Mouse (Mus musculus) kidney, adult 8-10 months (tissue): Measurements from ENCODE around the gene Srgap1.

Experiments used
- DNase-seq, 2 experiments: peaks; one replicate each; pipeline ENCODE4 v3.0.0; 2022

Srgap1 gene

DNA sequence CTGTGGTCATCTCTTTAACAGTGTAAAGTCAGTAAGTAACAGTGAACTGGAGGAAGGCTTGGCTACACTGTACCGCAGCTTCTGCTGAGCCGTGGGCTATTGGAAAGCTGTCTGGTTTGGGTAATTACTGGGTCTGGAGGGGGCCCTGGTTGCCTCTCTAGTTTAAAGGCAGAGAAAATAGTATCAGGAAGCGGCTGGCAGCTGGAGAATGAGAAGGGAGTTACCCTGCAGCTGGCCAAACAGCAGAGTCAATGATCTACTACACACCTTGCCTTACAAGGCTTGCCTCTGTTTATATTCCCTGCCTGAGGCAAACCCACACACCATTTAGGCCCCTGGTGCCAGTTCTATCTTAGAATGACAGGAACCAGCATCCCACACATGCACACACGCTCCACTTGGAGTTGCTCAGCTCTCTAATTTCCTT lies 174.0 kb downstream of the Srgap1 start:
- peak in 1 of 2 experiments; percentile 11 for DNase-seq

DNA sequence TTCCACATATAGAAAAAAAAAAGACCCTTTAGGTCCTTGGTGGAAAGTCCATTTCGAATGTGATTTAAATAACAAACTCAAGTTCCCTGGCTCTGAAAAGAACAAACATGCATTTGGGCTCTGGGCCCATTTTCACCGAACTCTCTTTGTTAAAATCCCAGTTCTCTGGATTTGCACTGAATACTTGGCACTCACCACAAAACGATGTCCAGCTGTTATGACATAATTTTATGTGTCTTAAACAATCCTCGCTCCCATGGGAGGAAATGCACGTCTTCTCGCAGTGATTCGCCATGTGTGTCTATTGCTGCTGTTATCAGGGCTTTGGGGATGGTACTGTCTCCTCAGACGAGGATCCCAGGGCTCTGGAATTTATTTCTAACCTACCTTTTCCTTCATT lies 177.2 kb downstream of the Srgap1 start:
- DNase-seq: no peak

DNA sequence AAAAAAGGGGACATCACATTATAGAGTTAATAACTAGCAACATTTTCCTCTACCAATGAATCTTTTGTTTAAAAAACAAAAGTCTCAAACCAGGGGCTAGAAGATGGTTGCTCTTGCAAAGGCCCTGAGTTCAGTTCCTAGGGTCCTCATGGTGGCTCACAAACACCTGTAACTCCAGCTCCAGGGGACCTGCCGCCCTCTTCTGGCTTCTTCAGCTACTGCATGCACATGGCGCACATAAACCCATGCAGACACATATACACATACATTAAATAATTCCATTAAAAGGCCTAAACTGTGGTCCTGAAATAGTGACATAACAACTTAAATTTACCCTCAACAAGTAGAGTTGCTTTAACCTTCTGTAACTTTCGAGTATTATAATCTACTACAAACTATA lies 178.9 kb downstream of the Srgap1 start:
- no peak for DNase-seq

DNA sequence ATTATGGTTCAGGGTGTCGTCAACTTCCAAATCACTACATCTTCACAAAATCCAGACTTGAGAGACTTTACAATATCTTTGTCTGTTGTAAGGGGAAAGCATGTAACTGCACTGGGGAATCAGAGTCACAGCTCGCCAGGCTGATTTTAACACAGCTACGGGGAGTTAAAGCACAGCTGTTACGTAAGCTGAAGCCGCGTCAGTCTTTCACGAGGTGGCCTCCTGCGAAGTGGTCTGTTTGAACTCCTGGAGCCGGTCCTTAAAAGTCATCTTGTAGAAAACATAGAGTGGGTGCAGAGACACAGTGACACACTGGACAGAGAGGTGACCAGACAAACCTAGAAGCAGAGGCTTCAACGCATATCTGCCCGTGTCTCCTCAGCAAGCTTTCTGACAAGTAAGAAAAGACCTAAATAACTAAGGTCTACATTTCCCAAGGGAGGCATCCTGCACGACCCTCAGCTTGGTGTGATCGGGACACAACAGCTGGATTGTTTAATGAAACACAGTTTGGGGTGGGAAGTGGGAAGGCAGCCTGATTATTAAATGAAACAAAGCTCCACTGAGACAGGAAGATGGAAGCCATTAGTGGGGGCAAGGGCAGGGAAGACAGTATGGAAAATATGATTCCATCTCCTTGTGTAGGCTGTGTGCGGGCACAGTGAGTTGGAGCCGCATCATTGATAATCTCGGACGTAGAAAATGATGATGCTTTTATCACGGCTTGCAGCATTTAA lies 181.4 kb downstream of the Srgap1 start:
- no peak for DNase-seq

DNA sequence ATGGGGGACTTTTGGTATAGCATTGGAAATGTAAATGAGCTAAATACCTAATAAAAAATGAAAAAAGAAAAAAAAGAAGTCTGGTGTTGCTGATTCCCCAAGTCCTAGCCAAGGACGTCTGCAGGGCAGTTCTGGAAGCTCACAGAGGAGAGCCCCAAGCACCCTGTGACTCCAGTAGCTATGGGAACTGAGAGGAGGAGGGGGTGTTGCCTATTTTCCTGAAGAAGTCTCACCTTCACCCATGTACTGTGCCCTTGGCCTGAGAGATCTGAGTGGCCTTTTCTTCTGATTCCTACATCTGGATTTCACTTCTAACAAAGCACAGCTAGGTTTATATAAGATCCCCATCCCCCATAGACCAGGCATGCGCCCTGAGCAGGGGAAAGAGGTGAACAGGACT lies 186.2 kb downstream of the Srgap1 start:
- no peak for DNase-seq

DNA sequence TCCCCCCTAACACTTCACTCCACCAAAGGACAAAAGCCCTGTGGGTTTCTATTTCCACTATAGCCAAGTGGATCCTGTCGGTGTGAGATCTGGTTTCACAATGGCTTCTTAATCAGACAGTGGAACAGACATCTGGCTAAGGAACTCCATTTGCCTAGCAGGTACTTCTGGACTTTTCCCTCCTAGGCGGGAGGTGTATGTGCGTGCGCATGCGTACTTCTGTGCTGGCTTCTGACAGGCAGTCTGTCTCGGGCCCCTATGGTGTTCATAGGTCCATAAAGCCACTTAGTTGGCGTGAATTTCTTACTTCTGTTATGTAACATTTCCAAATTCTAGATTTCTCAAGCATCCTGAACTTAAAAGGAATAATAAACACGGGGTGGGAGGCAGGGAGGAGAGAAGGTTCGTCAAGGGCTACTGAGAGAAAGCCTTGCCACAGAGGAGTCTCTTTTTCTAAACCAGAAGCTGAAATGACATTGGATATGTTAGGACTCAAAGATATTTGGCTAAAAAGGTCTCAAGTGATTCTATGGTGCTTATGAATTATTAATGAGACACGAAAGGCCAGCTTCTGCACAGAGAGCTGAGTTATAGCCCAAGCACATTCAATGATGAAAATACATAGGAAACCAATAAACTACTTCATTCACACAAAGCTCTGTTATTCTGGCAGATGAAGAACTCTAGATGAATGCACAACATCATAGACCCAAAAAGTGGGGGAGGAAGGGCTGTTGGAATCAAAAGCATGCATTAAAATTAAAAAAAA lies 187.1 kb downstream of the Srgap1 start:
- DNase-seq: peak; percentile 21 to 23

DNA sequence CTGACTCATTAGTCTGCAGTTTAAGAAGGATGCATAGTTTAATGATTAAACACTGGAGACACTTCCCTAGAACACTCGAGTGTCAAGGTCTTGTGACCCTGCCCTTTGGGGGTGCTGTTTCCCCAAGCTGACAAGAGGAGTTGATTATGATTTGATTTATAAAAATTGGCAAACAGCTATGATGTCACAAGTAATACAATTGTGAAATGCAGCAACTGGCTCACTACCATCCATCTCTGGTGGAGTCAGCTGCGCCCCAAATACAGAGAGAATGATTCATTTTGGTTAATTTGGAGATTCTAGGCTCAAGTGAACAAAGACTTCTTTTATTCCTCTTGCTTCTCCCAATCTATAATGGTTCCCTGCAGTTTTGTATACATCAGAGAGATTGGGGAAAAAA lies 188.2 kb downstream of the Srgap1 start:
- DNase-seq: no peak

DNA sequence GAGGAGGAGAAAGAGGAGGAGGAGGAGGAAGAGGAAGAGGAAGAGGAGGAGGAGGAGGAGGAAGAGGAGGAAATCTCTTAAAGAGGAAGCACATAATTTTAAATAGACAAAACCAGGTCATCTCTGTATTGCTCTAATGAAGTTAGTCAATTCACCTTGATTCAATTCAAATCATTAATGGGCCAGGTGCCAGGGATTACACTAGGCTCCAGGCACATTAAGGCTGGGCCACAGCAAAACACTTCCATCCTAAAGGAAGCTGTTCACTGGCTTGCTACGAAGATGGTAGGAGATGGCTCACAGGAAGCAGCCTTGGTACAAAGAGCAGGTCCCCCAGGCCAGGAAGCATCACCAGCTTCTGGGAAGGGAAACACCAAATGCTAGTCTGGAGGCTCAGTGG lies 189.0 kb downstream of the Srgap1 start:
- DNase-seq: no peak

DNA sequence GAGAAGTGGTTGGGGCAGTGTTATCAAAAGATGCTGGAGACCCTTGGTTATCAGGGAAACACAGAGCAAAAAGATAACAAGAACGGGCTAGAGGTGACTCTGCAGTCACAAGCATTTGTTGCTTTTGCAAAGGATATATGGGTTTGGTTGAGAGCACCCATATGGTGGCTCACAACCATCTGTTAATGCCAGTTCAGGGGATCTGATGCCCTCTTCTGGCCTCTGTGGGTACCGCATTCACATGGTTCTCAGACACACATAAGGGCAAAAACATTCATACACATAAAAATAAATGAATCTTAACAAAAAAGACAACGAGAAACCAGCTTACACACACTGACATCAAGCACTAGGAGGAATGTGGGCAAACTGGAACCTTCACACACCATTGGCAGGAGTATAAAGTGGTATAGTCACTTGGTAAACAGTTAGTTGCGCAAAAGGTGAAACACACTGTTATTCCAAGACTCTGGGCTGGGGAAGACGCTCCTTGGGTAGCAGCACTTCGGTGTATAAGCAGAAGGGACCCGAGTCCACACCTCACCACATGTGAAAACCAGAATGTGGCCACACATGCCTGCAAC lies 191.2 kb downstream of the Srgap1 start:
- DNase-seq: no peak

DNA sequence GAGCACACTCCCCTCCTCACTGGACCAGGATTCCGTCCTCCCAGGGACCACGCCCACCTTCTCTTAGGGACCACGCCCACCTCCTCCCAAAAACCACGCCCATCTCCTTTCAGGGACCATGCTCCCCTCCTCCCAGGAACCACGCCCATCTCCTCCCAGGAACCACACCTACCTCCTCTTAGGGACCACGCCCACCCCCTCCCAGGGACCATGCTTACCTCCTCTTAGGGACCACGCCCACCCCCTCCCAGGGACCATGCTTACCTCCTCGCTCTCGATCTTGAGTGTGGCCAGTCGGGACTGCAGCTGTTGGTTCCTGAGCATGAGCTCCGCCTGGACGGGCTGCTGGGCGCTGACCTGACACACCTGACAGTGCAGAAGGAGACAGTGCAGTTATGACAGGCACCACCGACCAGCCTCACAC lies 193.7 kb downstream of the Srgap1 start:
- DNase-seq: no peak

DNA sequence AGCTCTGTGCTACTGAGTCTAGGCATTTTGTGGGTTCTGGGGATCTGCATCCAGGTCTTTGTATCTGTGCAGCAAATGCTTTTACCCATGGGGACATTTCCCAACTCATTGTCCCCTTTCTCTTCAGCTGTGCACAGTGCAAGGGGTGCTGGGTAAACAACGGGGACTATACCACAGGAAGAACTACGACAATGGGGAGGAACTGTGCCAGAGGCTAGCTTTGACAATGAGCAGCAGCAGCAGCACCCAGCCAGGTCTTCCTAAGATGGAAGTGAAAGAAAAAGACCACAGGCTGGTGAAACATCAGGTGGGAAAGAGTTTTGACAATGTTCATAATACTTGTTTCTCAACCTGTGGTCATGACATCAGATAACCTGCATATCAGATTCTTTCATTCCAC lies 197.6 kb downstream of the Srgap1 start:
- DNase-seq: no peak

DNA sequence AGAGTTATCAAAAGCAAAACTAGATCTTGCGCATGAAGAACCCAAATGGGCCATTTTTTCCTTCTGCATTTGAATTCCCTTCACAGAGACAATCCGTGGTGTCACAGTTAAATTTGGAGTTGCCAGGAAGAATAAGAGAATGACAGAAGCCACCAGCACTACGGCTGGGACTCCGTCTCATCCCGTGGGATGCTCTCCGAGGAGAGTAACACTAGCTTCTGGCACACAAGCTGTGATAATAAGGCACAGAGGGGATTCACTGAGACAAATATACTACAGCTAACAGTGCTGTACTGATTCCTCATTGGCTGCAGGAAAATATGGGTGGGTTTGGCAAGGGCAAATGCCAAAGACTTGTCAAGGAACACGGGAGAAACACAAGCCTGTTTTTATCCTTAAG lies 201.4 kb downstream of the Srgap1 start:
- no peak for DNase-seq

DNA sequence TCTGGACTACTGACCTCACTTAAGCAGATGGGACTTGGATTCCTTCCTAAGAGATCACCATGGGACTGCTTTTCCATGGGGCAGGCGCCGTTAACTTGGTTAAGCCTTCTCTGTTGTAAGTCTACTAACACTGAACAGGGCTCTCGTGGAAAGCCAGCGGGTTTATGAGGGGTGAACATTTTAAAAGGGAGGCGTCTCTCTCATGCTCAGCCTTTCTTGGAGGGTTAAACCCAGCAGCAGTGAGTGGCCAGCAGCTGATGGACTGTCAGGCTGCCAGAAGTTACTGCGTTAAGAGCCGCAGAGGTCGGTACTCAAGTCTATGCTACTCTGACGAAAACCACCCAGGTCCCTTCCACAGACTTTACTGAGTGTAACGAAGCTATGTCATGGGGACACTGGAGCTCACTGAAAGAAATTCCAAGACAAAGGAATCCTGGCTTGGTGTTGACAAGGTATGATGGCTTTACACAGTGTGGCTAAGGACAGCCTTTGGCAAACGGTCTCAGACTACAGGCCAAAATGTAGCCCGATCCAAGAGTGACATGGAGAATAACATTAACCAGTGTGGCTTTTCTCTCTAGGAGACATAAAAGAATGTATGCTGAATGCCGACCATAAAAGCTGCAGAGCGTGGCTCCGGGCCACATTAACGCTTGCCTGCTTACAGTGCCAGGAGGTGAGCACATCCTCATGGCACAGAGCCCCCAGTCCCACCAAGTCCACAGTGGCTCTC lies 209.8 kb downstream of the Srgap1 start:
- DNase-seq: peak in 1 of 2 experiments; percentile 7

DNA sequence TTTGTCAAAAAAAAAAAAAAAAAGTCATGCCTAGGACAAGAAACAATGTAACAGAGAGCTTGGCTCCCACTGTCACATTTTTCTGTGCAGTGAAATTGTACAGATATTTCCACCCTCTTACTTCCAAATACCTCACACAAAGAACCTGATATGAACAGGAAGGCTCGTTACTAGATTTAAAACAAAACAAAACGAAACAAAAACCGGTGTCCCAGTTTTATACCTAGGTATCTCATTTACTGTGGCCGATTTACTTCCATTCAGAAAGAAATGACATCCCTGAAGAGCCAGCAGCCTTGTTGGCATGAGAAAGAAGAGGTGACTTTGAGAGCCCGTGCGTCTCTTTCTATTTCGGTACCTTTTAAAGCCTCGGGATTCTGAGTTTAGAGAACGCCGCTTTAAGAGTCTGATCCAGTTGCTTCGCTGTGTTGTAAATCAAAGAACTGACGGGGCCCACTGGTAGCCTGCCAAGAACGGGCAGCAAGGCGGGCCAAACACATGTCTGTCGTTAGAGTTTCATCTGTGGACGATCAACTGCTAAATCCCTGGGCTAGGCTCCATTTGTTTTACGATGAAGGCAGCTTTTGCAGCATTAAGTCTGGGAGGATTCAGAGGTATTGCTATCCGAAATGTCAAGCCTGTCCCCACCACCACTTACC lies 210.5 kb downstream of the Srgap1 start:
- DNase-seq: peak; percentile 56 to 67

DNA sequence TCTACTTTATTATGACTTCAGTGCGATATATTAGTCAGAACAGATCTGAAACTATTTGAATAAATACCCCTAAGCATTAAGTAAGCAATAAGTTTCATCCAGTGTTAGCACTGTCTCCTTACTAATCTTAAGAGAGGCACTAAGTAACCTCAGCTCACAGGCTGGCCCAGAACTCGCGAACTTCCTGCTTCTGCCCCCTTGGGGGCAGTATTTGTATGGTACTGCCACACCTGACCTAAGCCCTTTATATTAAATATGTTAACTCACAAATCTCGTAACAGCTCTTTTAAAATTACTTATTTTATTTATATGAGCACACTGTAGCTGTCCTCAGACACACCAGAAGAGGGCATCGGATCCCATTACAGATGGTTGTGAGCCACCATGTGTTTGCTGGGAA lies 213.7 kb downstream of the Srgap1 start:
- no peak for DNase-seq

DNA sequence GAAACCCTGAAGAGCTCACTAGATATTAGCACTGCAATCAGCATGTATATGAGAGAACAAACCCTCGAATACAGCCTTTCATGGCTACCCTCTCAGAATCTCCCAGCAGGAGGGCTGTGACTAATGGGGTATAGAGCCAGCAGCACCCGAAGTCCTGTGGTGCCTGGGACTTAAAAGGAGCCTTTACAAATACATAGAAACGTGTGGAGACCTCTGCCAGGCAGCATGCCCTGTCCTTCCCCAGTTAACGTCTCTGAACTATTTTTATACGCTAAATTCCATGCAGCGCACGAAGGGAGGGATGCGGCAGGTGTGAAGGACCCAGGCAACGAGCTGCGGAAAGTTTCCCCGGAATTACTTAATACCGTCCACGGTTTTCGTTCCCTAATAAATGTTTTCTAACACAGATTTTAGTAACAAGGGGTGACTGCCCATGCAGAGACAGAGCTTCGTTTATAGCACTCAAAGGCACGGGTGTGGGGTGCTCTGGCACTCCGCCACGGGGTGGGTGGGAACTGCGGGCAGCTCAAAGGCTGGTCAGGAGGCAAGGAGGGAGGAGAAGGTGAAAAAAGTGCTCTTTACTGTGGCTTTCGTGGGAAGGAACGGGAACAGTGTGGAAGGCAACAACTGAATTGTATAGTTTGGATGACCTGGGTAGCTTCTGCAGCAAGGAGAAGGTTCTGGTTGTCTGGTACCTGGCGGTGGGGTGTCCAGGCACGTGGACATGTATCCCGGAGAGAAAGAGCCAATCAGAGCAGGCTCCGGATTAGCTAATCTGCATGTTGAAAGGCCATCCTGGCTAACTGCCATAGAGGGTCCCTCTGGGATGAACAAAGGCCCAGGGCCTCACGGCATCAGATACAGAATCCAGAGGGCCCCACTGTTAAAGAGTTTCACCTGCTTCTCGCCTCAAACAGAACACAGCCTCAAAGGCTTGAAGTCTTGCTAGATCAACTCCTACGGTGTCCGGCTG lies 216.5 kb downstream of the Srgap1 start:
- DNase-seq: no peak

DNA sequence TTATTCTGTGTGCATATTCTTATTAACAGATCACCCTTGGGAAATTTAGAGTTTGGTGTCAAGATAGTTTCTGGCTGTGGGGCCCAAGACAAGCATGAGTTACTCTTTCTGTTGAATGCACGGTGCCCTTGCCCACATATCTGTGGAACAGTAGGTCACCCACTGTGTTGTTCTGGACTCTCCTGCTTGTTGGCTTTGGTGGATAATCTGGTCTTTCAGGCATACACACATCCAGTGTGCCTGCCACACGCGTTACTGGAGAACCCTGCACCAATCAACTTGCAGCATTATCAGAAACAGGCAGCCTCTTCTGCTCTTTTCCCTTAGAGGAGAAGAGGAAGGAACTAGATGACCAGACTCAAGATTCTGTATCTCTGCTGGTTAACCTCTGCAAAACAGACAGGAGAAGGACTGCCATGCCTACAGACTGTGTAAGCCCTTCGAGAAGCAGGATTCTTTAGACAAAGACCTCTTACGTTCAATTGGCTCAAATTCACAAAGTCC lies 217.3 kb downstream of the Srgap1 start:
- DNase-seq: no peak

DNA sequence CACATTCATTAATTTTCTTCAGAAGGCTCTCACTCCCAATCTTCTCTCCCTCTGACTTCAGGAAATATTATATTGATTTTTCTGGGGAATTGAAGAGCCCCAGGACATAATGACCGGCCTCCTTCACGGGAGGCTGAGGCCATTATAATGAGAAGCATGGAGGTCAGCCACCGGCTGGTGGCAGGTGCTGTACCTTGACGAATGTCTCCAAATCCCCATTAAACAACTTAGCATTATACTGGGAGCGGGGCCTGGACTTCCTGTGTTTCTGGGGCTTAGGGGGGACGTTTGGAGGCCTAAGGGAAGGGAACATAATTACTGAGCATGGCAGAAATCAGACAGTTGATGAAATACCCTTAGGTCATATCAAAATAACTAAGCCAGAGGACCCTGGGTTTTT lies 218.1 kb downstream of the Srgap1 start:
- DNase-seq: no peak

DNA sequence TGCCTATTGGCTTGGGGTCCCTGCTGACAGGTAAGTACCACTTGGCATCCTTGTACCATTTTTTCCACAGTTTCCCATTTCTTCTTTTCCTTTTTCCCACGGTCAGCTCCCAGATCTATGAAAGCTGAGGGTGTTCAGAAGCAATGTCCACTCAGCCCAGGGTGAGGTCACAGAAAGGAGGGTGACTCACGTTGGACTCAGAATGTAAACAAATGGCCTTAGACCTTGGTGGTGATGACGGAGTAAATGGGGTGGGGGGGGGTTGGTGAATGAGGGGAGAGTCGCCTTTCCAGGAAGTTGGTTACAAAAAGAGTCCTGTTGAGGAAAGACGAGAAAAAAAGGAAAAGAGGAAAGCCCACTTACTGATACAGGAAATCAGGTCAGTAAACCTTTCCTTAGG lies 224.4 kb downstream of the Srgap1 start:
- DNase-seq: no peak

DNA sequence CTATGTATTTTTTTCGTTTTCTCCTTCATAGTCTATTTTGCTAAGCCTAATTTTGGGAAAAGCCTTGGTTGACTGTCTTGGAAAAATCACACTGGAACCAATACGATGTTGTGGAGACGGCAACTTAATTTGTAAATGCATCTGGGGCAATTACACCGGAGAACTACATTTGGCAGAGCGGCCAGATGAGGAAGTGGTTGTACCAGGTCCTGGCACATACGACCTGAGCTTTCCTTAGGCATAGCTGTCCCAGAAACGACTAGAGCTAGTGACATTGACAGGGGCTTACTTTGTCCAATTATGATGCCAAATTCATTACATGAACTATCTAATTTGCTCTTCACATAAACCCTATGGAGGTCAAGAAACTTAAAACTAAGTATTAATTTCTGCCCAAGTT lies 226.3 kb downstream of the Srgap1 start:
- DNase-seq: no peak

DNA sequence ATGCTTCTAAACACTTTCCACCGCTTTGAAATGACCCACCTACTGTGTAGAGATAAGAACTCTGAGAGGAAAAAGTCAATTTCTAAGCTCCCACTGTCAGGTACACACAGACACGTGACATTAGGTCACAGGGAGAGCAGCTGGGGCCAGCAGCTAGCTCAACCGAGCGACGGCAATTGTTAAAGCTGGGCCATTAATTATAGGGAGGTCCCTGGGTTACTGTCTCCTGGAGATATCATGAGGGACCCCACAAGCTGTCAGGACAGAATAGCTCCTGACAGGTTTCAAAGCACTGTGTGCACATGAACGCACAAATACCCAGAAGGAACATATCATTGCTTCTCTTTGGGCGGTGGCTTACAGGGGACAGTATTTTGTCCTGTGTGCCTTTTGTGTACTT lies 229.1 kb downstream of the Srgap1 start:
- DNase-seq: no peak
